Mouse (Mus musculus): ENCODE measurements around the gene Arl13b. TPM values are rescaled to one million over a fixed set of nuclear protein-coding genes. Genes with fewer than 3 reads are reported as not detected.

The Arl13b gene
- total and polyA plus RNA-seq, 3 experiments: 9.3 to 14.5 (median 10.9) TPM

- in situ Hi-C loops (cut with MboI; ENCODE audit: low pct_ligation_motif_present, low pct_unique_long_range_greater_than_20kb, low sequenced_read_pairs) (no loop called here), dilution Hi-C loops (cut with MboI; ENCODE audit: extremely low pct_ligation_motif_present, extremely low pct_unique_long_range_greater_than_20kb, low sequenced_read_pairs) (no loop called here)
- no peak overlapping the region for H3K4me3 ChIP-seq (replicated peaks in 1 of 3; ENCODE audit: low read depth in 2 of 3, low read length in 2 of 3, poor library complexity in 1 of 3)
- H3K9ac ChIP-seq (ENCODE audit: insufficient read depth, low read depth): no peak overlapping the region
- H3K4me1 ChIP-seq (ENCODE audit: control insufficient read depth in 1 of 2, insufficient read depth in 2 of 2): peaks cover 3 to 26% of the 10 kb centered on the region in 2 experiments; a peak in 2 of 4 replicates
- H3K36me3 ChIP-seq (replicated peaks in 1 of 2; ENCODE audit: control insufficient read depth in 1 of 2, insufficient read depth in 1 of 2, low read length in 1 of 2): peaks cover 7 to 22% of the 10 kb centered on the region in 2 experiments
- H3K27me3 ChIP-seq (replicated peaks): no peaks in the 10 kb centered on the region
- no peaks in the 10 kb centered on the region for H3K79me2 ChIP-seq (replicated peaks; ENCODE audit: control insufficient read depth, extremely low read depth, insufficient read depth, poor library complexity, severe bottlenecking)
- no peak overlapping the region for H3K4me2 ChIP-seq (ENCODE audit: insufficient read depth, low read depth, poor library complexity, severe bottlenecking)
- DNase-seq (ENCODE audit: extremely low read depth): no peak
- TF ChIP-seq USF1 (IDR thresholded peaks at IDR 0.05; ENCODE audit: low read depth, low read length): no peak
- no peak for TF ChIP-seq POLR2AphosphoS2 (IDR thresholded peaks at IDR 0.05; ENCODE audit: low read depth, low read length)
- no peak for TF ChIP-seq RCOR1 (conservative IDR thresholded peaks at IDR 0.05; ENCODE audit: low read depth, low read length)
- TF ChIP-seq SIN3A (IDR thresholded peaks at IDR 0.05; ENCODE audit: low read length): no peak
- no peak for TF ChIP-seq ZMIZ1 (IDR thresholded peaks at IDR 0.05; ENCODE audit: low read depth, low read length)
- no peak for TF ChIP-seq UBTF (IDR thresholded peaks at IDR 0.05; ENCODE audit: low read depth, low read length)
- TF ChIP-seq HCFC1 (IDR thresholded peaks at IDR 0.05; ENCODE audit: low read depth, low read length): no peak
- no peak for TF ChIP-seq PAX5 (IDR thresholded peaks at IDR 0.05; ENCODE audit: low read length)
- TF ChIP-seq GABPA (IDR thresholded peaks at IDR 0.05; ENCODE audit: insufficient replicate concordance, low read depth, low read length): no peak
- TF ChIP-seq E2F4 (IDR thresholded peaks at IDR 0.05; ENCODE audit: insufficient replicate concordance, low read depth, low read length): no peak
- no peak for TF ChIP-seq JUN (IDR thresholded peaks at IDR 0.05; ENCODE audit: insufficient read depth, low read depth, low read length)
- no peak for TF ChIP-seq USF2 (conservative IDR thresholded peaks at IDR 0.05; ENCODE audit: low read depth, low read length)
- TF ChIP-seq CHD1 (IDR thresholded peaks at IDR 0.05; ENCODE audit: low read depth, low read length): no peak
- TF ChIP-seq POLR2A (IDR thresholded peaks at IDR 0.05; ENCODE audit: low read depth, low read length): no peak
- no peak for TF ChIP-seq MEF2A (IDR thresholded peaks at IDR 0.05; ENCODE audit: borderline replicate concordance, low read depth, low read length)
- peaks cover 3% of the 10 kb centered on the region for H3K9me3 ChIP-seq (replicated peaks; ENCODE audit: low read length)
- no peak overlapping the region for H3K27ac ChIP-seq (ENCODE audit: insufficient read depth, low read depth)
Observed at GRCm38 (mm10) chr16:62796608-62797007, 50.2 kb downstream of the Arl13b start.

GRCm38 (mm10) chr16:62786621-62787331 lies 60.1 kb downstream of the Arl13b start, which contains the start of gene Nsun3:
Nsun3 (minus strand) TSS chr16:62786818.
- no peaks in the 10 kb centered on the region for H3K9me3 ChIP-seq (replicated peaks; ENCODE audit: low read length)
- H3K36me3 ChIP-seq (replicated peaks in 1 of 2; ENCODE audit: control insufficient read depth in 1 of 2, insufficient read depth in 1 of 2, low read length in 1 of 2): peaks cover 6 to 33% of the 10 kb centered on the region in 2 experiments
- H3K9ac ChIP-seq (ENCODE audit: insufficient read depth, low read depth): peak within 1 kb of the TSS; percentile 93
- peak within 1 kb of the TSS; percentile 72 for H3K27ac ChIP-seq (ENCODE audit: insufficient read depth, low read depth)
- H3K4me2 ChIP-seq (ENCODE audit: insufficient read depth, low read depth, poor library complexity, severe bottlenecking): peak within 1 kb of the TSS; percentile 98
- H3K4me3 ChIP-seq (replicated peaks in 1 of 3; ENCODE audit: low read depth in 2 of 3, low read length in 2 of 3, poor library complexity in 1 of 3): peak within 1 kb of the TSS; percentile 69 to 90 (median 88)
- in situ Hi-C loops (cut with MboI; ENCODE audit: low pct_ligation_motif_present, low pct_unique_long_range_greater_than_20kb, low sequenced_read_pairs) (no loop called here), dilution Hi-C loops (cut with MboI; ENCODE audit: extremely low pct_ligation_motif_present, extremely low pct_unique_long_range_greater_than_20kb, low sequenced_read_pairs) (no loop called here)
- H3K79me2 ChIP-seq (replicated peaks; ENCODE audit: control insufficient read depth, extremely low read depth, insufficient read depth, poor library complexity, severe bottlenecking): peaks cover 21% of the 10 kb centered on the region
- peak; percentile 100 for DNase-seq (ENCODE audit: extremely low read depth)
- H3K4me1 ChIP-seq (ENCODE audit: control insufficient read depth in 1 of 2, insufficient read depth in 2 of 2): peaks cover 9 to 43% of the 10 kb centered on the region in 2 experiments
- H3K27me3 ChIP-seq (replicated peaks): no peaks in the 10 kb centered on the region
- TF ChIP-seq E2F4 (IDR thresholded peaks at IDR 0.05; ENCODE audit: insufficient replicate concordance, low read depth, low read length) (no peak), USF1 (IDR thresholded peaks at IDR 0.05; ENCODE audit: low read depth, low read length) (no peak), NRF1 (IDR thresholded peaks at IDR 0.05; ENCODE audit: low read depth, low read length) (peak; percentile 23; the same call in 1 of the 2 replicates), RCOR1 (conservative IDR thresholded peaks at IDR 0.05; ENCODE audit: low read depth, low read length) (no peak), CHD1 (IDR thresholded peaks at IDR 0.05; ENCODE audit: low read depth, low read length) (peak; percentile 16; the same call in 1 of the 2 replicates), TBP (conservative IDR thresholded peaks at IDR 0.05; ENCODE audit: low read depth, low read length) (peak; percentile 89), ZKSCAN1 (IDR thresholded peaks at IDR 0.05; ENCODE audit: borderline replicate concordance, low read depth, low read length) (no peak), MXI1 (IDR thresholded peaks at IDR 0.05; ENCODE audit: low read depth, low read length) (peak; percentile 78), UBTF (IDR thresholded peaks at IDR 0.05; ENCODE audit: low read depth, low read length) (peak; percentile 77; the same call in 1 of the 2 replicates), KAT2A (IDR thresholded peaks at IDR 0.05; ENCODE audit: insufficient replicate concordance, low read length) (0 out of 2 replicates have a peak, but pooled peaks have one; percentile 76), JUND (conservative IDR thresholded peaks at IDR 0.05; ENCODE audit: low read depth, low read length) (no peak), ETS1 (conservative IDR thresholded peaks at IDR 0.05; ENCODE audit: low read depth, low read length) (peak; percentile 36), MEF2A (IDR thresholded peaks at IDR 0.05; ENCODE audit: borderline replicate concordance, low read depth, low read length) (no peak; the same call in 1 of the 2 replicates), IRF4 (IDR thresholded peaks at IDR 0.05; ENCODE audit: low read depth, low read length) (peak; percentile 46; the same call in 1 of the 2 replicates), PAX5 (IDR thresholded peaks at IDR 0.05; ENCODE audit: low read length) (no peak), CHD2 (IDR thresholded peaks at IDR 0.05; ENCODE audit: low read length) (peak; percentile 100), RAD21 (IDR thresholded peaks at IDR 0.05; ENCODE audit: low read depth, low read length) (no peak), ZNF384 (IDR thresholded peaks at IDR 0.05; ENCODE audit: low read depth, low read length) (no peak), SMC3 (IDR thresholded peaks at IDR 0.05; ENCODE audit: low read depth, low read length) (no peak), HCFC1 (IDR thresholded peaks at IDR 0.05; ENCODE audit: low read depth, low read length) (peak; percentile 88), GABPA (IDR thresholded peaks at IDR 0.05; ENCODE audit: insufficient replicate concordance, low read depth, low read length) (no peak), POLR2AphosphoS2 (IDR thresholded peaks at IDR 0.05; ENCODE audit: low read depth, low read length) (peak; percentile 93), MYC (IDR thresholded peaks at IDR 0.05; ENCODE audit: low read depth, low read length) (peak; percentile 93)

Data from CH12.LX (cell line).